Mouse (Mus musculus) naive thymus-derived CD4-positive, alpha-beta T cell, adult 2 months (primary cell): ENCODE data around the gene Pttg1.

Experiments
- DNase-seq: peaks from one replicate; pipeline ENCODE4 v3.0.0-alpha.2; 2011; ENCODE audit warnings: low read depth

Pttg1 gene

GRCm38 (mm10) chr11:43408888-43409287 is 17.2 kb downstream of the Pttg1 start:
- no peak for DNase-seq

- no peak for DNase-seq
These were observed 21.8 kb downstream of the Pttg1 start for GRCm38 (mm10) chr11:43404150-43404807.

GRCm38 (mm10) chr11:43400131-43400530 is 25.9 kb downstream of the Pttg1 start:
- DNase-seq, result no peak

- no peak for DNase-seq
These were observed 26.8 kb downstream of the Pttg1 start for GRCm38 (mm10) chr11:43399297-43399696.

GRCm38 (mm10) chr11:43396672-43397071 is 29.4 kb downstream of the Pttg1 start:
- DNase-seq, result no peak

GRCm38 (mm10) chr11:43396246-43396645 is 29.8 kb downstream of the Pttg1 start:
- DNase-seq, result no peak

GRCm38 (mm10) chr11:43395073-43395948 is 30.7 kb downstream of the Pttg1 start:
- DNase-seq, result no peak

- no peak for DNase-seq
These were observed 32.7 kb downstream of the Pttg1 start for GRCm38 (mm10) chr11:43393325-43393724.

GRCm38 (mm10) chr11:43392757-43393156 is 33.3 kb downstream of the Pttg1 start:
- no peak for DNase-seq

- peak; percentile 46 for DNase-seq
These were observed 36.9 kb downstream of the Pttg1 start for GRCm38 (mm10) chr11:43389118-43389517.

GRCm38 (mm10) chr11:43388122-43389097 is 37.6 kb downstream of the Pttg1 start:
- peak; percentile 79 for DNase-seq

- peak; percentile 34 for DNase-seq
These were observed 38.8 kb downstream of the Pttg1 start for GRCm38 (mm10) chr11:43387004-43387880.

GRCm38 (mm10) chr11:43385716-43386115 is 40.3 kb downstream of the Pttg1 start:
- DNase-seq, result no peak

GRCm38 (mm10) chr11:43385055-43385649 is 40.9 kb downstream of the Pttg1 start:
- peak; percentile 81 for DNase-seq

GRCm38 (mm10) chr11:43383581-43383980 is 42.5 kb downstream of the Pttg1 start:
- no peak for DNase-seq

- DNase-seq, result no peak
These were observed 45.1 kb downstream of the Pttg1 start for GRCm38 (mm10) chr11:43380901-43381300.

GRCm38 (mm10) chr11:43379911-43380485 is 46.1 kb downstream of the Pttg1 start:
- DNase-seq, result no peak

GRCm38 (mm10) chr11:43379488-43379887 is 46.6 kb downstream of the Pttg1 start:
- DNase-seq, result no peak

- DNase-seq, result no peak
These were observed 48.8 kb downstream of the Pttg1 start for GRCm38 (mm10) chr11:43377083-43377850.

GRCm38 (mm10) chr11:43376598-43376997 is 49.5 kb downstream of the Pttg1 start:
- no peak for DNase-seq
